Mouse (Mus musculus) stomach, embryonic 14.5 days (tissue): Measurements from ENCODE around the gene Olfr641. TPM values are rescaled to one million over a fixed set of nuclear protein-coding genes. Genes with fewer than 3 reads are reported as not detected.

Experiments used
- ATAC-seq: fragments of 200-750 bp; cut with Nextera tagmentation; 2 replicates; pipeline ENCODE4 v1.8.0; 2017; ENCODE audit warnings: low read depth, moderate TSS enrichment; ENCODE audit not compliant: insufficient number of reproducible peaks, insufficient read depth, low FRiP score
- H3K27ac ChIP-seq: fragments of 300-500 bp; sonication (generic); 2 replicates; pipeline ENCODE4 v1.5.1; 2014; ENCODE audit warnings: mild to moderate bottlenecking, low read length, moderate library complexity, mixed read lengths
- H3K27me3 ChIP-seq: fragments of 300-500 bp; sonication (generic); 2 replicates; pipeline ENCODE4 v1.6.1; 2014; ENCODE audit warnings: low read length, control low read depth, mixed read lengths; ENCODE audit not compliant: control insufficient read depth, insufficient read depth
- H3K36me3 ChIP-seq: fragments of 300-500 bp; sonication (generic); 2 replicates; pipeline ENCODE4 v1.6.1; 2014; ENCODE audit warnings: mild to moderate bottlenecking, control low read depth, low read length, moderate library complexity, mixed read lengths; ENCODE audit not compliant: control insufficient read depth, insufficient read depth
- H3K4me1 ChIP-seq: fragments of 300-500 bp; sonication (generic); 2 replicates; pipeline ENCODE4 v1.6.1; 2014; ENCODE audit warnings: low read length, control low read depth, mixed read lengths; ENCODE audit not compliant: control insufficient read depth, insufficient read depth
- H3K4me2 ChIP-seq: fragments of 300-500 bp; sonication (generic); replicated peaks from 2 replicates; pipeline ENCODE4 v1.6.1; 2014; ENCODE audit warnings: low read depth, low read length, control low read depth
- H3K4me3 ChIP-seq: fragments of 300-500 bp; sonication (generic); 2 replicates; pipeline ENCODE4 v1.5.1; 2014; ENCODE audit warnings: low read depth, low read length, control low read depth
- H3K9ac ChIP-seq: fragments of 300-500 bp; sonication (generic); replicated peaks from 2 replicates; pipeline ENCODE4 v1.6.1; 2014; ENCODE audit warnings: low read depth, mild to moderate bottlenecking, control low read depth, low read length, moderate library complexity, mixed read lengths
- H3K9me3 ChIP-seq: fragments of 300-500 bp; sonication (generic); 2 replicates; pipeline ENCODE4 v1.6.1; 2016; ENCODE audit warnings: low read depth, low read length, control low read depth; ENCODE audit not compliant: control insufficient read depth
- WGBS: fragments of 180-500 bp; shearing (Covaris S2); extraction: QIAGEN DNeasy Blood & Tissue Kit; methylation state at CpG from one replicate; pipeline ENCODE4 v1.1.7; 2014; 5-methylcytosine and 5-hydroxymethylcytosine counted together
- polyA plus RNA-seq: library from polyadenylated mRNA; unstranded; fragments of >200 nt; fragmentation: Nextera tagmentation; extraction: Ambion mirVana; gene quantifications from 2 replicates; pipeline ENCODE4 v1.2.1, GENCODE M21; 2014

Gene Olfr641
- not detected in 2 replicates for polyA plus RNA-seq

DNA sequence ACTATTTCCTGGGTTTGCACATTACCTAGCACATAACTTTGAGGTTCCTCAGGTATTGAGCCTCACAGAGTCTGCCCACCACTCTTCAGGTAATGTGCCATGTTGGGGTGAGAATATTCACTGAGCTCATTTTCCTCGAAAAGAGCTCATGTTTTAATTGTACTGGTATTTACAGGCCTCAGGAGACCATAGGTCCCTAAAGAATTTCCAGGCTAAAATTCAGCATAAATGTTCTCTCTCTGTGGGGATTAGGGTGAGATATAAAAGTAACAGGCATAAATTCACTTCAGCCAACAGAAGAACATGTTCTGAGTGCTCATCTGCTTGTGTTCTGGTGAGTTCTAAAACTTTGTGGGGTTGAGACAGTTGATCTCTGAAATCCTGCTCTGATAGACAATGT, at the start of gene Olfr641:
Olfr641 (plus strand) TSS at position 301 of the 400 bp plus-strand sequence.
- ATAC-seq: no peak
- Histone ChIP-seq H3K4me3 (no peak within 1 kb of the TSS), H3K4me2 (no peak within 1 kb of the TSS), H3K36me3 (no peaks in the 10 kb centered on the region), H3K9ac (no peak within 1 kb of the TSS), H3K9me3 (no peaks in the 10 kb centered on the region), H3K27me3 (no peaks in the 10 kb centered on the region), H3K4me1 (no peaks in the 10 kb centered on the region), H3K27ac (no peak within 1 kb of the TSS)
- WGBS: 63% methylated on average over 1 of the region's 1 CpGs

DNA sequence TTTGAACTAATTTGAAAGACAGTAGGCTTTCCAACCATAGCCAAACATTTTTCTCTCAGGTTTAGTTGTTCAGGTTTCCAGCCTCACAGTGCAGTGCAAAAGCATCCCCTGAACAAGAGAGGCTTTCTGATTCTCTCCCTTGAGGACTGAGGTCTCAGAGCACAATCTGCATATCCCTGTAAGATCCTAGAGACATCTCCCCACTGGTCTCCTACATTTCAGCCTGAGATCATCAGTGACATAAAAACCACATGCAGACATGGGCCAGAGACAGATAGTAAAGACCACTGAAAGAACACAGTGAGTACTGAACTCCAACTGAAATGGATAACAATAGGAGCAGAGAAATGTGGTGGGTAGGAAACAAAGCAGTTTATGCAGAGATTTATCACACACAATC, 36.8 kb upstream of the Olfr641 start, which contains the start of gene Olfr638:
Olfr638 (plus strand) TSS at position 301 of the 400 bp plus-strand sequence.
- ATAC-seq: no peak
- H3K9me3 ChIP-seq: no peaks in the 10 kb centered on the region
- H3K27me3 ChIP-seq: no peaks in the 10 kb centered on the region
- H3K4me3 ChIP-seq: no peak within 1 kb of the TSS
- H3K4me1 ChIP-seq: no peaks in the 10 kb centered on the region
- H3K4me2 ChIP-seq: no peak within 1 kb of the TSS
- no peak within 1 kb of the TSS for H3K27ac ChIP-seq
- H3K36me3 ChIP-seq: no peaks in the 10 kb centered on the region
- H3K9ac ChIP-seq: no peak within 1 kb of the TSS

- Histone ChIP-seq H3K9ac (no peak overlapping the region), H3K27ac (no peak overlapping the region), H3K36me3 (no peaks in the 10 kb centered on the region), H3K4me2 (no peak overlapping the region), H3K4me1 (no peaks in the 10 kb centered on the region), H3K27me3 (no peaks in the 10 kb centered on the region), H3K4me3 (no peak overlapping the region), H3K9me3 (no peaks in the 10 kb centered on the region)
- no peak for ATAC-seq
Observed at GRCm38 (mm10) chr7:103999124-103999523, 36.1 kb upstream of the Olfr641 start.

- Histone ChIP-seq H3K4me2 (no peak within 1 kb of the TSS), H3K9me3 (no peaks in the 10 kb centered on the region), H3K4me1 (no peaks in the 10 kb centered on the region), H3K27me3 (no peaks in the 10 kb centered on the region), H3K9ac (no peak within 1 kb of the TSS), H3K27ac (no peak within 1 kb of the TSS), H3K36me3 (no peaks in the 10 kb centered on the region), H3K4me3 (no peak within 1 kb of the TSS)
- no peak for ATAC-seq
Observed at GRCm38 (mm10) chr7:104017203-104017602, 18.0 kb upstream of the Olfr641 start, which contains the start of gene Olfr639. Gene Olfr639 (minus strand): TSS chr7:104017303.

DNA sequence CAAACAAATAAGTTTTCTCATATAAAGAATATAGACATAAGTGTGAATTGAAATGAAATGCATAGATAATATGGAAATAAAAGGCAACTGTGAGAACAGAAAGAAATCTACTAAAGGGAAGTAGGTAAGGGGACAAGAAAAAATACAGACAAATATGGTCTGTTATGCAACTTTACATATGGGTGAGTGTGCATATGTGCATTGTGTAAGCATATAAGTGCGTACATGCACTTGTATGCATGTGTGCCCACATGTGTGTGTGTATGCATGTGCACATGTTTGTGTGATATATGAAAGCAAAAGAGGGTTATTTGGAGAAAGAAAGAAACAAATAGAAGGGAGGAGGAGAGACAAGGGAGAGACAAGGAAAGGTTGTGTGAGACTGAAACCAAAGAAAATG, 16.3 kb upstream of the Olfr641 start:
- Histone ChIP-seq H3K9me3 (no peaks in the 10 kb centered on the region), H3K27me3 (no peaks in the 10 kb centered on the region), H3K4me1 (no peaks in the 10 kb centered on the region), H3K4me2 (no peak overlapping the region), H3K9ac (no peak overlapping the region), H3K36me3 (no peaks in the 10 kb centered on the region), H3K27ac (no peak overlapping the region), H3K4me3 (no peak overlapping the region)
- 81% methylated on average over 1 of the region's 1 CpGs for WGBS
- ATAC-seq: no peak

- no peak for ATAC-seq
Observed at GRCm38 (mm10) chr7:104021651-104022050, 13.6 kb upstream of the Olfr641 start.

GRCm38 (mm10) chr7:104025473-104025872, 9.8 kb upstream of the Olfr641 start, which contains the start of gene Olfr640:
Gene Olfr640 (minus strand): TSS chr7:104025573.
- Histone ChIP-seq H3K4me3 (no peak within 1 kb of the TSS), H3K27me3 (no peaks in the 10 kb centered on the region), H3K4me1 (no peaks in the 10 kb centered on the region), H3K9me3 (no peaks in the 10 kb centered on the region), H3K9ac (no peak within 1 kb of the TSS), H3K27ac (no peak within 1 kb of the TSS), H3K36me3 (no peaks in the 10 kb centered on the region), H3K4me2 (no peak within 1 kb of the TSS)
- ATAC-seq: no peak
- WGBS: 82% methylated on average over 6 of the region's 6 CpGs

More at GRCm38 (mm10) chr7:104021651-104022050, 13.6 kb upstream of the Olfr641 start:
- no peak overlapping the region for H3K4me2 ChIP-seq
- no peak overlapping the region for H3K9ac ChIP-seq
- no peaks in the 10 kb centered on the region for H3K27me3 ChIP-seq
- H3K4me3 ChIP-seq: no peak overlapping the region
- no peaks in the 10 kb centered on the region for H3K9me3 ChIP-seq
- H3K27ac ChIP-seq: no peak overlapping the region
- no peaks in the 10 kb centered on the region for H3K36me3 ChIP-seq
- no peaks in the 10 kb centered on the region for H3K4me1 ChIP-seq
- 94% methylated on average over 6 of the region's 6 CpGs for WGBS

DNA sequence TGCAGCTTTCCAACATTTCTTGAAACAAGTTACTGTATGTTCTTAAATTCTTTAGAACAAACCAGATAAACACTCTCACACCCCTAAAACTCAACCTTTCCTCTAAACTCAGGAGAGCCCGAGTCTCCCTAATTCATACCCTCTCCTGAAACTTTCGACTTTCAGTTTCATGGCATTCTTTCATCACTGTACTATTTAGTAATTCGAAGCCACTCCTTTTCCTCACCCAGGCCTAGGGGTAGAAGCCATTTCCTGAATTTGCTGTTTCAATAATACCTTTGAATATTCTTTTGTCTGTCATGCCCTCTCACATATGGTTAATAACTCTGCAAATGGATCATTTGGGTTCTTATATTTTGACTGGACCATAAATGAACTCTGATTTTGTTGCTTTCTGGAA, 8.3 kb upstream of the Olfr641 start:
- Histone ChIP-seq H3K27ac (no peak overlapping the region), H3K4me3 (no peak overlapping the region), H3K4me1 (no peaks in the 10 kb centered on the region), H3K36me3 (no peaks in the 10 kb centered on the region), H3K9ac (no peak overlapping the region), H3K4me2 (no peak overlapping the region), H3K27me3 (no peaks in the 10 kb centered on the region), H3K9me3 (no peaks in the 10 kb centered on the region)
- 84% methylated on average over 3 of the region's 3 CpGs for WGBS
- no peak for ATAC-seq

DNA sequence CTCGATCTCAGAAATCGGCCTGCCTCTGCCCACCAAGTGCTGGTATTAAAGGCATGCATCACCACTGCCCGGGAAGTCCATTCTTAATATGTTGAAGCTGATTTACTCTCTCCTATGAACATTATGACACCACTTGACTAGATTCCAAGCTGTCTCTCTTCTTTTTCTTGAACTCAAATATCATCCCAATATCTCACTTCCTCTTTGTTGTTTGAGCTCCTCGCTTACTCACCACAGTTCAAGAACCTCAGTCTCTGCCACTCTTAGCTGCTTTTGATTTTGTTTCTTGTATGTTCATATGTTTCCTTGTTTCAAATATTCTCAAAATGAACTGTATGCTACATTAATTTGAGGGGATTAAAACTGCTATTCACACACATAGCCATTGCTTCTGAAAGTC, 15.5 kb downstream of the Olfr641 start:
- Histone ChIP-seq H3K9me3 (no peaks in the 10 kb centered on the region), H3K9ac (no peak overlapping the region), H3K4me3 (no peak overlapping the region), H3K4me2 (no peak overlapping the region), H3K27ac (no peak overlapping the region), H3K4me1 (no peaks in the 10 kb centered on the region), H3K36me3 (no peaks in the 10 kb centered on the region), H3K27me3 (no peaks in the 10 kb centered on the region)
- 94% methylated on average over 4 of the region's 4 CpGs for WGBS
- no peak for ATAC-seq
